Mouse (Mus musculus) adrenal gland, postnatal 10 days (tissue): ENCODE measurements around the gene Enpp7. TPM values are rescaled to one million over a fixed set of nuclear protein-coding genes. Genes with fewer than 3 reads are reported as not detected.

ENCODE experiments used
- DNase-seq: peaks from one replicate; pipeline ENCODE4 v3.0.0; 2021; ENCODE audit warnings: mixed read lengths
- total RNA-seq, 2 experiments: library from RNA; stranded (reverse); gene quantifications; 2 replicates each; pipeline ENCODE4 v1.2.3; 2021

Gene Enpp7
- total RNA-seq, 2 experiments from 2014 or later: not detected

- DNase-seq: peak; percentile 87
Observed at GRCm38 (mm10) chr11:118998540-118999265, 10.7 kb downstream of the Enpp7 start.

- DNase-seq: no peak
Observed at GRCm38 (mm10) chr11:118999361-118999804, 11.4 kb downstream of the Enpp7 start.

DNA sequence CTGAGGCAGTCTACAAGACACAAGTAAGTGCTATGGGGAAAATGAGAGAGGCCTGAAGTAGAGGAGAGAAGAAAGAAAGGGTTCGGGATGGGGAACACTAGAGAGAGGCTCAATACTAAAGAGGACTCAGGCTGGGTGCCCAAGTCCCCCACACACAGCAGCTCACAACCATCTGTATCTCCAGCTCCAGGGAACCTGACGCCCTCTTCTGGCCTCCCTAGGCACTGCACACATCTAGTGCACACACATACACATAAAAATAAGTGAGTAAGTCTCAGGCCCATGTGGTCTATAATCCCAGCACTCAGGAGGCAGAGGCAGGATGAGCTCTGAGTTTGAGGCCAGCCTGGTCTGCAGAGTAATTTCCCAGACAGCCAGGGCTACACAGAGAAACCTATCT, 12.9 kb downstream of the Enpp7 start:
- DNase-seq: no peak

DNA sequence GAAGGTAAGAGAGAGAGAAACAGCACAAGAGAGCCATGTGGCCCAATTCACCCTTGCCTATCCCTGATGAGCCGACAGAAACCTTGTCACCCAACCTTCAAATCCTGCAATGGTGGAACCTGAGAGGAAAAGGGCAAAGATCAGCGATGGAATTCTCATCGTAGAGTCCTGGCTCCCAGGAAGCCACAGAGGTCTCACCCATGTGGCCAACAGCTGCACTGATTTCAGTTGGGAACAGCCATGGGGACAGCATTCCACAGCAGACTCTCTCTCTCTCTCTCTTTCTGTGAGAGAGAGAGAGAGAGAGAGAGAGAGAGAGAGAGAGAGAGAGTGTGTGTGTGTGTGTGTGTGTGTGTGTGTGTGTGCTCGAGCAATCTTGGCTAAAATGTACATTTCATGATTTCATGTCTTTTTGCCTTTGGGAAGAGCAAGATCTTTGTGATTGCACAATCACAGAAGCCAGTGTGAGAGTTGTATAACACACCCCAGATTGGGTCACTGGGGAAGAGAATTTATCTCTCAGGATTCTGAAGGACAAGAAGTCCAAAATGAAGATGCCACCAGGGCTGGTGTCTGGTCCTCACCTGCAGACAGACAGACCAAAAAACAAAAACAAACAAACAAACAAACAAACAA, 13.6 kb downstream of the Enpp7 start:
- DNase-seq: no peak

DNA sequence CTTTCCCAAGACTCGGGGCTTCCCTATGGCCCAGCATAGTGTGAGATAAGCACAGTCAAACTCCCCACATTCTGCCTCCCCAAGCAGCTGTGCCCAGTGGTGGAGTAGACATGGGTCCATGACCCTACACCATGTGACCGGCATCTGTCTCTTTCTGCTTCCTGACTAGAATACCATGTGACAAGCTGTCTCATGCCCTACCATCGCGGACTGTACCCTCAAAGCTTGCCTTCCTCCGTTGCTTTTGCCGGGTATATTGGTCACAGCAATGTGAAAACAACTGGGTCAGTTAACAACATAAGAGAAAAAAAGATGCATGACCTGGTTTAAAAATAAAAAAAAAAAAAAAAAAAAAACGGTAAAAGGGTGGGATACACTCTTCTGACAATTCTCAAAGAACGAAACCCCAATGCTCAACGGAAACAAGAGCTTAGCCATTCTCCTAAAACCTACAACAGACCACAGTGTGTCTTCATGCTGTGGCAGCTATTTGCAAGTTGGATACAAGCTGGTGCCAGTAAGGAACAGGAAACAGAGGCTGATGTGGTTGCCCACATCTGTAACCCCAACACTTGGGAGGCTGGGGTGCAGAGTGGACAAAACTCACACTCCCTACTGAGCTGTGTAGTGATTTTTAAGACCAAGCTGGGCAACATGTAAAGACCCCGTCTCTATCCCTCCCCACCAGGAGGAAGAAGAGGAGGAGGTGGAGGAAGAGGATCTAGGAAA, 17.7 kb downstream of the Enpp7 start:
- no peak for DNase-seq

- DNase-seq: no peak
Observed at GRCm38 (mm10) chr11:119006462-119006861, 18.5 kb downstream of the Enpp7 start.

- no peak for DNase-seq
Observed at GRCm38 (mm10) chr11:119007461-119008456, 19.8 kb downstream of the Enpp7 start.

- DNase-seq: no peak
Observed at GRCm38 (mm10) chr11:119014455-119014854, 26.5 kb downstream of the Enpp7 start.

GRCm38 (mm10) chr11:119017506-119017905, 29.5 kb downstream of the Enpp7 start:
- DNase-seq: no peak

GRCm38 (mm10) chr11:119021180-119021579, 33.2 kb downstream of the Enpp7 start:
- DNase-seq: no peak

- no peak for DNase-seq
Observed at GRCm38 (mm10) chr11:119022068-119022894, 34.3 kb downstream of the Enpp7 start.

- peak; percentile 93 for DNase-seq
Observed at GRCm38 (mm10) chr11:119022895-119023615, 35.1 kb downstream of the Enpp7 start, which contains the start of gene Cbx2. TSS of gene Cbx2 (plus strand) at chr11:119022962.

DNA sequence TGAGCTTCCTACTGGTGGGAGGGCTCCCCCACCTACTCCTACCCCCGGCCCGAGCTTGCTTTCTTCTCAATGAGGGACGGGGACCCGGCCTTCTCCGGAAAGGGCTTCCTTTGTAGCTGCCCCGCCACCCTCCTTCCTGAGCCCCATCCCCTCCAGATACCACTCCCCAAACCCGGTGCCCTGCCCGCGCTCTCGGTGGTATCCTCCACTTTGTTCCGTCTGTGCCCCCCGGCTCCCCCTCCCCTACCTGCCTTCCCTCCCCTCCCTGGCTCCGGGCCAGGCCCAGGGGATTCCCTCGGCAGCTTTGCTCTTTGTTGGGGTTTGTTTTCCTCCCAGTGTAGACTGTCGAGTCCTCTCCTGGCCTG, 35.6 kb downstream of the Enpp7 start:
- peak; percentile 33 for DNase-seq

DNA sequence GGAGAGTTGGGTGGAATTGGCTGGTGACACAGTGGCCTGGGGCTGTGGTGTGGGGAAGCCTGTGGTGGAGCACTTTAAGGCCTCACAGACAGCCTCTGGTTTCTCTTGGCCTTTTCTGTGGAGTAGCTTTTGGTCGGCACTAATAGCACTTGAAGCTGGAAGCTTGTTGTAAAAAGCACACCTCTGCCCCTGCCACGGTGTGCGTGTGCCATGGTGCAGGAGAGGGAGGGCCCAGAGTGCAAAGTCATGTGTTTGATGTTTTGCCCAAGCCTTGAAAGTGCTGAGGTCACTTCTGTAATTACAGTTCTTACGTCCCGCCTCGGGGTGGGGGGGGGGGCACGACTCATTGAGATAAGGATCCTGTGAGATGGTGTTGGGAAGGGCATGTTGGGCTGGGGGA, 36.3 kb downstream of the Enpp7 start:
- peak; percentile 38 for DNase-seq

- DNase-seq: peak; percentile 63
Observed at GRCm38 (mm10) chr11:119026203-119026602, 38.2 kb downstream of the Enpp7 start.

- DNase-seq: peak; percentile 92
Observed at GRCm38 (mm10) chr11:119033874-119034558, 46.0 kb downstream of the Enpp7 start.

GRCm38 (mm10) chr11:119034635-119035034, 46.6 kb downstream of the Enpp7 start:
- DNase-seq: no peak

GRCm38 (mm10) chr11:119035094-119035685, 47.2 kb downstream of the Enpp7 start:
- no peak for DNase-seq

- no peak for DNase-seq
Observed at GRCm38 (mm10) chr11:119035686-119036165, 47.7 kb downstream of the Enpp7 start.
